Mouse (Mus musculus) liver (tissue): ENCODE measurements around the gene Slc26a11.

Experiments
- DNase-seq: peaks from one replicate; pipeline ENCODE4 v3.0.0-alpha.2; 2020; ENCODE audit warnings: mixed read lengths

The Slc26a11 gene

DNA sequence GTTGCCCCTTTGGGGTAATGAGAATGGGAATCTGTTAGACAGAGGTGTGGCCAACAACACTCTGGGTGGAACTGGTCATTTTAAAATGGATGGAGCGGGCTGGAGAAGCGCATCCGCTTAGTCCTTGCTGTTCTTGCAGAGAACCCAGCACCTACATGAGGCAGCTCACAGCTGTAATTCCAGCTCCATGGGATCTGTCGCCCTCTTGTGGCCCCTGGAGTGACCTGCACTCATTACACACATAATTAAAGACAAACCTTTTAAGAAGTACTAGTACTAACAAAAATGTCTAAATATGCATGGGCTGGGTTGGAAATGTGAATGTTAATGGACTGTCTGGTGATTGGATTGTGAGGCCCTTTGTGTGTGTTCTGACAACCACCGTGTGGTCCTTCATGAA is 49.3 kb downstream of the Slc26a11 start:
- DNase-seq, result peak; percentile 70

DNA sequence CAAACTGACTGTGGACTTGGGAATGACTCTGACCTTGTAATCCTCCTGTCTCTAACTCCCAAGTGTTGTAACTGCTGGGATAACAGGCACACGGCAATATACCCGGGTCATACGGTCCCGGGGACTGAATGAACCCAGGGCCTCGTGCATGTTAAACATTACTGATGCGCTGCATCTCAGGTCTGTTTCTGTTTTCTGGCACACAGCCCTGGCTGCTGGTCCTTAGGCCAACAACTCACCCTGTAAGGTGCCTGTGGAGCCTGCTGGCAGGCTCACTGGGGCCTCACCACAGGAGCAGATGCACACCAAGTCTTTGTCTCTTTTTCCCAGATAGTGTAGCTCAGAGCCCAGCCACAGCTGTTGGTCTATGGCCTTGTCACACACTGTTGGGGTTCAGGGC is 52.0 kb downstream of the Slc26a11 start:
- DNase-seq, result no peak

DNA sequence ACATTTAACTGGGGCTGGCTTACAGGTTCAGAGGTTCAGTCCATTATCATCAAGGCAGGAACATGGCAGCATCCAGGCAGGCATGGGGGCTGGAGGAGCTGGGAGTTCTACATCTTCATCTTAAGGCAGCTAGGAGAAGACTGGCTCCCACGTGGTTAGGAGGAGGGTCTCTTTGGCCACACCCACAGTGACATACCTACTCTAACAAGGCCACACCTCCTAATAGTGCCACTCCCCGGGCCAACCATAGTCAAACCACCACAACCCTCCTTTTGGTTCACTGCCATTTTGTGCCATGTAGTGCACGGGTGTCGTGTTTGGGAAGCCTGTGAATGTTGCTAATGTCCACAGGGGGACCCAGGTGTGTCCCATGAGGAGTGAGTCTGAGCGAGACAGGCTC is 52.6 kb downstream of the Slc26a11 start:
- no peak for DNase-seq

DNA sequence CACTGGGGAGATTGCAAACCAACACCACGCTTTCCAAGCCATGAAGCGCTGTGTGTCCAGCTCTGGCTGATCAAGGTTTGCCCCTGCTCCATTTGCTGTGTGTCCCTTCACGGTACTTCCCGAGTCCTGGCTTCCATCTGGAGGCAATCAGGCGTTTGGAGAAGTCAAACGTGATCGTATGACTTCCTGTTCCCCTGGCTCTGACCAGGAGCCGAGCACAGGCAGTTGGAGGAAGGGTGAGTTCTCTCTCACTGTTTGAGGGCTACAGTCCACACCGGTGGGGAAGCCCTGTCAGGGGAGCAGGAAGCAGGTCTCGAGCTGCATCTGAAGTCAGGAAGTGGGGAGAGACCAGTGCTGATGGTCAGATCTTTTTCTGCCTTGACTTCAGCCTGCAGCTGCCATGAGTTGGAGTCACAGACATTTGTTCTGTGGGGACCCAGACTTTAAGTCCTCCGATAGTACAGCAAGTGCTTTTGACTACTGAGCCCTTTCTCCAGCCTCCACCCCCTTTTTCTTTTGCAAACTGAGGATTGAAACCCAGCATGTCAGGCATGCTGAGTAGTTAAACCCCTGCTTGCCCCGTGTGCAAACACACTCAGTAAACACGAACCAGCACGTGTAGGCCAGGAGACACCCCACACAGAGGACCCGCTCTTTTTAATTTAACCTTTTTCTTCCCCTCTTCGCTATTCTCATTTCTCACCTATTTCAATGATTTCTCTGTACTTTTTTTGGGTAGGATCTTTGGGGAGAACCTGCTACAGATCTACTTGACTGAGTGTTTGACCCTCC is 64.2 kb downstream of the Slc26a11 start:
- DNase-seq, result no peak

DNA sequence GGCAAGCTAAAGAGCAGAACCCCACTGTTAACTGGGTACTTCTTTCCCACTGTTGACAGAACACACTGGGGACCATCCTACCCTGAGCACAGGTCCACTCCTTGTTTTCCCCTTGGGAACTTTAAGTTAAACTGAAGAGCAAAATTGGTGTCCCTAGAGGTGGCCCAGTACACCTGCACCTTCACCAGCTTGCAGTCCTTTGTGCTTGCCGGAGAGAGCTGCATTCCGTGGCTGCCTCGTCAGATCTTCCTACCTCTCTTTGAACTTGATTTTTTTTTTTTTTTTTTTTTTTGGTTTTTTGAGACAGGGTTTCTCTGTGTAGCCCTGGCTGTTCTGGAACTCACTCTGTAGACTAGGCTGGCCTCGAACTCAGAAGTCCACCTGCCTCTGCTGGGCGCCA is 65.1 kb downstream of the Slc26a11 start:
- DNase-seq, result no peak

DNA sequence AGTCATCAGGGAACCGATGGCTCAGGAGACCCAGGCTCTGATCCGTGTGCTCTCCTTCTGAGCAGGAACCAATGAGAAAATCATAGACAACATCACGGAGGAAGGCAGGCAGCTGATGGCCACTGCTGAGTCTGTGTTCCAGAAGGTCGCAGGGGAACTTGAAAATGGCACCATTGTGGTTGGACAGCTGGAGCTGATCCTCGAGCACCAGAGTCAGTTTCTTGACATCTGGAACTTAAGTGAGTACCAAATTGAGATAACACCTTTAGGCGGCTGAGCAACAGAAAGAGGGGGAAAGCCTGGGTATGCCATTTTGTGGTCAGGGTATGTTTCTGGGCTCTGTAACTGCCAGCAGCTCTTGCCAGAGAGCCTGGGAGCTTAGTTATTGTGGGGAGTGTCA is 72.1 kb downstream of the Slc26a11 start:
- no peak for DNase-seq

DNA sequence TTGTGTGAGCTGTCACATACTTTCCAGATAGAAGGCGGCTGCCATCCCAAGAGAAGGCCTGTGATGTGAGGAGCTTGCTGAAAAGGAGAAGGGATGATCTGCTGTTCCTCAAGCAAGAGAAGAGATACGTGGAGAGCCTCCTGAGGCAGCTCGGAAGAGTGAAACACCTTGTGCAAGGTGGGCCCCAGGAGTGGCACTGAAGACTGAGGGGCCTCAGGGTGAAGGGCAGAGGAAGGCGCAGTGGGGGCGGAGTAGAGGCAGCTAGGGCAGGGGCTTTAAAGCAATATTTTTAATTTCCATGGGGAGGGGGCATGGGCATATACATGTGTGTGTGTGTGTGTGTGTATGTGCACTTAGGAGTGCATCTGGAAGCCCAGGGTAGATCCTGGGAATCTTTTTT is 72.6 kb downstream of the Slc26a11 start:
- DNase-seq, result no peak

DNA sequence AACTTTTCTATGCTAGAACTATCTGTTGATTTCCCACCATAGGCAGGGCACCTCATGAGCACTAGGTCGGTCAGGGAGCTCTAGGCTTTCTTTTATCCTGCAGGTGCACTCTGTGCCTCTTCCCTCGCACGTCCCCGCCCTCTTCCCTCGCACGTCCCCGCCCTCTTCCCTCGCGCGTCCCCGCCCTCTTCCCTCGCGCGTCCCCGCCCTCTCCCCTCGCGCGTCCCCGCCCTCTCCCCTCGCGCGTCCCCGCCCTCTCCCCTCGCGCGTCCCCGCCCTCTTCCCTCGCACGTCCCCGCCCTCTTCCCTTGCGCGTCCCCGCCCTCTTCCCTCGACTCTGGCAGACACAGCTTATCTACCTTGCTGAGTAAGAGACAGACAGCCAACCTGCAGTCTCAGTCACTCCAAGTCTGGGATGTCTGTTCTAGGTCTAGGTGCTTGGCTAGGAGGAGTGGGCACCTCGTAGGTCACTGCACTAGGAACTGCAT is 73.3 kb downstream of the Slc26a11 start:
- DNase-seq, result peak; percentile 93
